Mouse (Mus musculus) limb, embryonic 10.5 days (tissue): Measurements from ENCODE around the gene Ift88. TPM values are rescaled to one million over a fixed set of nuclear protein-coding genes. Genes with fewer than 3 reads are reported as not detected.
"Not testable (repeated sequence)": the region's sequence is repeated elsewhere in the genome, so short reads cannot be mapped to it uniquely, and the experiment has no call there.

Experiments used
- DNase-seq: peaks from one replicate; pipeline ENCODE4 v3.0.0-alpha.2; 2017; ENCODE audit warnings: low spot score
- H3K27ac ChIP-seq: fragments of 300-500 bp; sonication (generic); 2 replicates; pipeline ENCODE4 v1.5.1; 2016; ENCODE audit warnings: mild to moderate bottlenecking
- H3K27me3 ChIP-seq: fragments of 300-500 bp; sonication (generic); 2 replicates; pipeline ENCODE4 v1.6.1; 2016; ENCODE audit warnings: low read depth, mild to moderate bottlenecking; ENCODE audit not compliant: poor library complexity, severe bottlenecking
- H3K36me3 ChIP-seq: fragments of 300-500 bp; sonication (generic); 2 replicates; pipeline ENCODE4 v1.6.1; 2016; ENCODE audit warnings: mild to moderate bottlenecking, moderate library complexity
- H3K4me1 ChIP-seq: fragments of 300-500 bp; sonication (generic); 2 replicates; pipeline ENCODE4 v1.6.1; 2016
- H3K4me3 ChIP-seq: fragments of 300-500 bp; sonication (generic); 2 replicates; pipeline ENCODE4 v1.5.1; 2016; ENCODE audit warnings: mild to moderate bottlenecking, moderate library complexity
- H3K9me3 ChIP-seq: fragments of 300-500 bp; sonication (generic); replicated peaks from 2 replicates; pipeline ENCODE4 v1.6.1; 2016; ENCODE audit warnings: mild to moderate bottlenecking
- WGBS: fragments of 180-500 bp; shearing (Covaris S2); methylation state at CpG from one replicate; pipeline ENCODE4 v1.1.7; 2016; 5-methylcytosine and 5-hydroxymethylcytosine counted together
- polyA plus RNA-seq: library from polyadenylated mRNA; unstranded; fragments of >200 nt; fragmentation: Nextera tagmentation; extraction: Ambion mirVana; gene quantifications from 2 replicates; pipeline ENCODE4 v1.2.1, GENCODE M21; 2016

The Ift88 gene
- polyA plus RNA-seq, 1 experiment from 2014 or later, result 11.4 TPM

GRCm38 (mm10) chr14:57398813-57399427 lies 24.9 kb upstream of the Ift88 start:
- 26% methylated on average over 13 of the region's 13 CpGs for WGBS
- peak overlapping the region; percentile 69 for H3K4me3 ChIP-seq
- no peaks in the 10 kb centered on the region for H3K36me3 ChIP-seq
- no peaks in the 10 kb centered on the region for H3K9me3 ChIP-seq
- no peak overlapping the region; the same call in 1 of the 2 replicates for H3K27ac ChIP-seq
- DNase-seq, result no peak
- peaks cover 14% of the 10 kb centered on the region for H3K27me3 ChIP-seq
- peaks cover 10% of the 10 kb centered on the region for H3K4me1 ChIP-seq

- H3K4me1 ChIP-seq, result peaks cover 18% of the 10 kb centered on the region
- no peak overlapping the region for H3K27ac ChIP-seq
- peaks cover 1% of the 10 kb centered on the region for H3K27me3 ChIP-seq
- no peak for DNase-seq
- H3K9me3 ChIP-seq, result no peaks in the 10 kb centered on the region
- H3K4me3 ChIP-seq, result no peak overlapping the region
- H3K36me3 ChIP-seq, result no peaks in the 10 kb centered on the region
Observed at GRCm38 (mm10) chr14:57402815-57403214, 21.0 kb upstream of the Ift88 start.

- WGBS, result 8% methylated on average over 12 of the region's 12 CpGs
- no peaks in the 10 kb centered on the region for H3K9me3 ChIP-seq
- peak; percentile 57 for DNase-seq
- H3K4me3 ChIP-seq, result peak overlapping the region; percentile 24
- H3K27me3 ChIP-seq, result no peaks in the 10 kb centered on the region
- peaks cover 13% of the 10 kb centered on the region for H3K4me1 ChIP-seq
- peak overlapping the region; percentile 48 for H3K27ac ChIP-seq
- no peaks in the 10 kb centered on the region for H3K36me3 ChIP-seq
Observed at GRCm38 (mm10) chr14:57407039-57407987, 16.5 kb upstream of the Ift88 start.

- no peaks in the 10 kb centered on the region for H3K27me3 ChIP-seq
- H3K4me1 ChIP-seq, result peaks cover 15% of the 10 kb centered on the region
- no peak for DNase-seq
- H3K27ac ChIP-seq, result no peak overlapping the region
- H3K9me3 ChIP-seq, result no peaks in the 10 kb centered on the region
- no peaks in the 10 kb centered on the region for H3K36me3 ChIP-seq
- 83% methylated on average over 8 of the region's 8 CpGs for WGBS
- no peak overlapping the region for H3K4me3 ChIP-seq
Observed at GRCm38 (mm10) chr14:57408100-57408499, 15.8 kb upstream of the Ift88 start.

- H3K27me3 ChIP-seq, result no peaks in the 10 kb centered on the region
- no peaks in the 10 kb centered on the region for H3K9me3 ChIP-seq
- no peaks in the 10 kb centered on the region for H3K36me3 ChIP-seq
- peaks cover 15% of the 10 kb centered on the region for H3K4me1 ChIP-seq
- no peak overlapping the region for H3K27ac ChIP-seq
- WGBS, result 30% methylated on average over 6 of the region's 6 CpGs
- DNase-seq, result no peak
- no peak overlapping the region for H3K4me3 ChIP-seq
Observed at GRCm38 (mm10) chr14:57409106-57409505, 14.8 kb upstream of the Ift88 start.

GRCm38 (mm10) chr14:57412166-57412565 lies 11.7 kb upstream of the Ift88 start:
- H3K4me1 ChIP-seq, result peaks cover 12% of the 10 kb centered on the region
- no peak overlapping the region for H3K4me3 ChIP-seq
- 70% methylated on average over 7 of the region's 7 CpGs for WGBS
- H3K9me3 ChIP-seq, result no peaks in the 10 kb centered on the region
- DNase-seq, result no peak
- no peaks in the 10 kb centered on the region for H3K36me3 ChIP-seq
- no peaks in the 10 kb centered on the region for H3K27me3 ChIP-seq
- H3K27ac ChIP-seq, result no peak overlapping the region

GRCm38 (mm10) chr14:57417187-57417586 lies 6.7 kb upstream of the Ift88 start:
- Histone ChIP-seq H3K36me3 (no peaks in the 10 kb centered on the region), H3K4me1 (peaks cover 4% of the 10 kb centered on the region), H3K27ac (no peak overlapping the region), H3K27me3 (no peaks in the 10 kb centered on the region), H3K4me3 (no peak overlapping the region), H3K9me3 (no peaks in the 10 kb centered on the region)
- no peak for DNase-seq
- 85% methylated on average over 2 of the region's 2 CpGs for WGBS

GRCm38 (mm10) chr14:57424212-57424561 lies 325 bp downstream of the Ift88 start:
- 1% methylated on average over 24 of the region's 24 CpGs for WGBS
- Histone ChIP-seq H3K4me1 (peaks cover 16% of the 10 kb centered on the region), H3K36me3 (no peaks in the 10 kb centered on the region), H3K27me3 (no peaks in the 10 kb centered on the region), H3K4me3 (peak overlapping the region; percentile 96), H3K27ac (peak overlapping the region; percentile 86), H3K9me3 (no peaks in the 10 kb centered on the region)
- no peak for DNase-seq

- peaks cover 13% of the 10 kb centered on the region for H3K4me1 ChIP-seq
- WGBS, result 76% methylated on average over 2 of the region's 2 CpGs
- DNase-seq, result no peak
- H3K36me3 ChIP-seq, result no peaks in the 10 kb centered on the region
- H3K9me3 ChIP-seq, result no peaks in the 10 kb centered on the region
- H3K27me3 ChIP-seq, result no peaks in the 10 kb centered on the region
- H3K27ac ChIP-seq, result no peak overlapping the region
- H3K4me3 ChIP-seq, result no peak overlapping the region
Observed at GRCm38 (mm10) chr14:57430451-57430850, 6.6 kb downstream of the Ift88 start.

GRCm38 (mm10) chr14:57452516-57452915 lies 28.7 kb downstream of the Ift88 start:
- no peaks in the 10 kb centered on the region for H3K9me3 ChIP-seq
- H3K27me3 ChIP-seq, result no peaks in the 10 kb centered on the region
- no peaks in the 10 kb centered on the region for H3K4me1 ChIP-seq
- no peak for DNase-seq
- 82% methylated on average over 1 of the region's 1 CpGs for WGBS
- H3K36me3 ChIP-seq, result peaks cover 11% of the 10 kb centered on the region
- no peak overlapping the region for H3K27ac ChIP-seq
- no peak overlapping the region for H3K4me3 ChIP-seq

GRCm38 (mm10) chr14:57459883-57460282 lies 36.0 kb downstream of the Ift88 start:
- 95% methylated on average over 5 of the region's 5 CpGs for WGBS
- Histone ChIP-seq H3K36me3 (peaks cover 4% of the 10 kb centered on the region; the same call in 1 of the 2 replicates), H3K27me3 (no peaks in the 10 kb centered on the region), H3K9me3 (no peaks in the 10 kb centered on the region), H3K27ac (no peak overlapping the region), H3K4me1 (no peaks in the 10 kb centered on the region), H3K4me3 (no peak overlapping the region)
- DNase-seq, result no peak

GRCm38 (mm10) chr14:57460326-57460725 lies 36.5 kb downstream of the Ift88 start:
- WGBS, result 84% methylated on average over 5 of the region's 5 CpGs
- DNase-seq, H3K9me3 ChIP-seq, H3K27me3 ChIP-seq, H3K27ac ChIP-seq, H3K4me1 ChIP-seq, H3K36me3 ChIP-seq, H3K4me3 ChIP-seq: not testable (repeated sequence)

- no peaks in the 10 kb centered on the region for H3K27me3 ChIP-seq
- DNase-seq, result no peak
- 0 out of 2 replicates have a peak, but pooled peaks cover 7% of the 10 kb centered on the region for H3K36me3 ChIP-seq
- WGBS, result 93% methylated on average over 5 of the region's 5 CpGs
- H3K9me3 ChIP-seq, result no peaks in the 10 kb centered on the region
- H3K27ac ChIP-seq, result no peak overlapping the region
- H3K4me1 ChIP-seq, result no peaks in the 10 kb centered on the region
- no peak overlapping the region for H3K4me3 ChIP-seq
Observed at GRCm38 (mm10) chr14:57462871-57463270, 39.0 kb downstream of the Ift88 start.
